Mouse (Mus musculus): ENCODE data around the gene Sec23ip.

DNA sequence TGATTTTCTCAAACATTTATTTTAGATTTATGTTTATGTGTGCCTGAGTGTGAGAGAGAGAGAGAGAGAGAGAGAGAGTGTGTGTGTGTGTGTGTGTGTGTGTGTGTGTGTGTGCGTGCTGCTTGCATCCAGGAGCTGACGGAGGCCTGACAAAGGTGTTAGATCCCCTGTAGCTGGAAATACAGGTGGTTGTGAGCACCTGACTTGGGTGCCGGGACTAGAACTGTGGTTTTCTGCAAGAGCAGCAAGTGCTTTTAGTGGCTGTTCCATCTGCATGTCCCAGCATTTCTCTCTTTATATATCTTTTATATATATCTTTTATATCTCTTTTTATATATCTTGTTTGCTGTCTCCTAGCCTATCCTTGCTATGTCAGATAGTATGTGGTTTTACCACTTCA, 37.1 kb downstream of the Sec23ip start:
- TF ChIP-seq ZNF384 (IDR thresholded peaks at IDR 0.05; ENCODE audit: low read depth, low read length) (no peak), CHD2 (IDR thresholded peaks at IDR 0.05; ENCODE audit: low read depth, low read length) (no peak), HCFC1 (IDR thresholded peaks at IDR 0.05; ENCODE audit: borderline replicate concordance, insufficient read depth, low read length) (no peak)

Measured in ES-E14 (cell line).